Mouse (Mus musculus) adrenal gland, adult 18-20 months (tissue): ENCODE measurements around the gene Cxcl14. TPM values are rescaled to one million over a fixed set of nuclear protein-coding genes. Genes with fewer than 3 reads are reported as not detected.
A peak's percentile ranks its signal among the peaks of the same experiment; 100 is the strongest.

Source experiments
- DNase-seq, 2 experiments: peaks; one replicate each; pipeline ENCODE4 v3.0.0; 2021 to 2022; ENCODE audit warnings: low spot score in 2 of 2
- long read RNA-seq, 2 experiments: library from polyadenylated mRNA; stranded (forward); transcript quantifications; one replicate each; pipeline ENCODE4 v2.0.0; 2021
- total RNA-seq, 2 experiments: library from RNA; stranded (reverse); gene quantifications; 1 replicate in 1 of 2; 2 replicates in 1 of 2; pipeline ENCODE4 v1.2.3; 2021

The Cxcl14 gene
- total RNA-seq: 10 to 100 TPM; 60.1 to 60.7 TPM
- long read RNA-seq, experiment 1, transcript Cxcl14-201 (4 exons, 1,827 nt): major isoform, 49 of 50 reads
- long read RNA-seq, experiment 1, partial matches to known transcripts: 0 of 50 reads
- long read RNA-seq, experiment 1, other reads (novel, unspliced or antisense): 1 of 50 reads
- long read RNA-seq, experiment 2, transcript Cxcl14-201 (4 exons, 1,827 nt): major isoform, 179 of 198 reads
- long read RNA-seq, experiment 2, partial matches to known transcripts: 0 of 198 reads
- long read RNA-seq, experiment 2, other reads (novel, unspliced or antisense): 19 of 198 reads

DNA sequence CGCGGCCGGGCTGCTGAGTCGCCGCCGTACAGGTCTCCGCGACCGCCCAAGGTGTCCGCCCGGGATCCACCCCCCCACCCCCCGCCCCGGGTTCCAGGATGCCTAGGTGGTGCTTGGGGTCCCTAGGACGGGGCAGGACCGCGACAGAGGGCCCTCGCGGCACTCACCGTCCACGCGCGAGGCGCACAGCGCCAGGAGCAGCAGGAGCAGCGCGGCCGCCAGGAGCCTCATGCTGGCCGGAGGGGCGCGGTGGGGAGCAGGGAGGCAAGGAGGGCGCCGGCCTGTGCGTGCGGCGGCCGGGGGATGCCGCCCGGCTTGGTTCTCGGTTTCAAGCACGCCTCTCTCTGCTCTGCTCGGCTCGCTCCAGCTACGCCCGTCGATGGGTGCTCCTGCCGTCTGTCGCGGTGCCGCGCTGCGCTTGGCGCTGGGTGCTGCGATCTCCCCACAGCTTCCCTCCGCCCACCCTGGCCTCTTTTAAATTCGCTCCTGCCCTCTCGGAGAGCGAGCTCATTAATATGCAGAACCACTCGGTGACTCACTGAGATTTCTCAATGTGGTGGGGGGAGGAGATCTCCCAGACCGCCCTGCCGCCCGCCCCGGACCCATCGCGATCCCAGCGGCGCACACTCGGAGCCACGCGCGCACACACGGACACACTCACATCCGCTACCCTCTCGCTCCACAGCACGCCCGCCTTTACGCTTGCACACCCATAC is at the start of gene Cxcl14:
Gene Cxcl14 (minus strand): TSS at position 609 of the 716 bp plus-strand sequence.
- peak; percentile 36 to 42 for DNase-seq

DNA sequence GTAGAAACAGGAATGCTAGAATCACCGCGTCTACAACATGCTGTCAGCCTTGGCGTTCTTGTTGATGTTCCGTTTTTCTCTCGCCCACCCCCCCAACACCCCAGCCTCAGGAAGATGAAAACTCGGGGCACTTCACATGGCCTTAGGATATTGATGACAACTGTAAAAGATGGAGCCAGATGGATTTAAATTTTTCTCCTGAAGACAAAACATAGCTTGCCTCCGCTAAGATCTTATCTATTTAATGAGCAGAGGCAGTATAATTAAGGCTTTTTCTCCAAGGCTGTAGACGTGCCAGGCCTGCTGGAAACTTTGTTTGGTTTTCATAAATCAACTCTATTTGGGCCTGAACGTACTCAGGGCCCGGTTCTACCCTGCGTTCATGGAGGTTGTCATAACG is 48.0 kb upstream of the Cxcl14 start:
- no peak for DNase-seq

DNA sequence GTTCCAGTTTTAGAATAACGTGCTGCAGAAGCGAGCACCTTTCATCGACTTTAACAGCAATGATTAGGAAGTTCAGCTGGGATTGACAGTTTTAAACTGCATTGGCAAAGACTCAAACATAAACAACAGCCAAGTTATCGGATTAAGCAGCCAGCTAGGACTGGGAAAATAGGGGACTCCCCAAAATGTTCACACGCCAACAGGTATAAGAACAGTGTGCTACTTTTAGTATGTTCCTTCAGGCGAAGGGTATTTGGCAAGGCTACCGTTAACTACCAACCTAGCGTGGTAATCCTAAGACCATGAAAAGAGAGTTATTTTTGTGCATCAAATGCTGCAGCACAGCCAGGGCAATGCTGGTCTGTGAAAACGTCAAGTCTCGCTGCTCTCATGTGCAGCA is 46.1 kb upstream of the Cxcl14 start:
- DNase-seq: no peak

DNA sequence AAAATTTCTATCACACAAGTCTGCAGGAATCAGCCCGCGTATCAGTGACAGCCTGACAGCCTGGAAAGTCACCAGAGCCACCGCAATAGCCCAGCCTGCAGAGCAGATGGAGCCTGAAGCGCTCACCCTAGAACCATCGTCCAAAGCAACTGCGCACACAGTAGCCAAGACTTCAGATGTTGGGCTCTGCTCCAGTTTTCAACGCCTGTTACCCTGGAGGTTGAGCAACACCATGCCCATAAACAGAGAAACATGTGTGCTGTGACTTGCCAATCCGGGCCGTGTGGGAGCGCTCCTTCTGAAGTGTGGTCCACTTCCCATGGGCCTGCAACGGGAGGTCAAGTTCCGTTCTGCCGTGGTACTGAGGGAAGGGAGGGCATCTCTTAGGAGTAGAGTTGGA is 44.2 kb upstream of the Cxcl14 start:
- no peak for DNase-seq

DNA sequence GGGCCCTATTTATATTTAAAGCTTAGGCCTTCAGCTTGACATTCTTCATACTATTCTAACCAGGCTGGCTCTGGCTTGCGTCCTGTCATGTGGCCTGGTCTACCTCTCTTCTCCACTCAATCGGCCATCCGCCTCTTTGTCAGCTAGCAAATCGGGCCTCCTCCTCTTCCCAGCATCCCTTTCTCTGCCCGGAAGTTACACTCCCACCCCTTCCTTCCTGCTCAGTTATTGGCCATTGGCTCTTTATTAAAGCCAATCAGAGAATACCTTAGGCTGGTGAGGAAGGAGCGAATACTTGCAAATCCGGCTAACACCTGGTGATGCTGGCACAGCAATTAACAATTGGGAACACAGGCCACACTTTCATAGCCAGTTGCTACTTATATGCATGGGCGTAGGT is 43.5 kb upstream of the Cxcl14 start:
- DNase-seq: no peak

DNA sequence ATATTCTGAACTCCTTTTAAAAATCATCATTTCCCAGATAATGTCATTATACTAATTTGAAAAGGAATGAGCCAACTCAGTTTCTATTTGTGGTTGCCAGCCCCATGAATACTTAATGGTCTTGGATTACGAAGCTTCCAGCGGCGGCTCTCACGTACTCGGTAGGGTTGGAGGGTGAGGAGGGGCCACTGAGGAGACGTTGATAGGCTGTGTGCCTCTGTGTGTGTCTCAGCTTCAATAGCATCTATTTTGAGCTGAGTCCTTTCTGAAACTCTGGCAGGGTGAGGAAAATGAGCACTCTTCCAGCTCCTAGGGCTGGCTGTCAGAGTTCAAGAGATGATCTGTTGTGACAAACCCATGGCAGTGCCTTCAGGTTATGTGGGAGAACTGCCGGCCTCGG is 40.6 kb upstream of the Cxcl14 start:
- no peak for DNase-seq

DNA sequence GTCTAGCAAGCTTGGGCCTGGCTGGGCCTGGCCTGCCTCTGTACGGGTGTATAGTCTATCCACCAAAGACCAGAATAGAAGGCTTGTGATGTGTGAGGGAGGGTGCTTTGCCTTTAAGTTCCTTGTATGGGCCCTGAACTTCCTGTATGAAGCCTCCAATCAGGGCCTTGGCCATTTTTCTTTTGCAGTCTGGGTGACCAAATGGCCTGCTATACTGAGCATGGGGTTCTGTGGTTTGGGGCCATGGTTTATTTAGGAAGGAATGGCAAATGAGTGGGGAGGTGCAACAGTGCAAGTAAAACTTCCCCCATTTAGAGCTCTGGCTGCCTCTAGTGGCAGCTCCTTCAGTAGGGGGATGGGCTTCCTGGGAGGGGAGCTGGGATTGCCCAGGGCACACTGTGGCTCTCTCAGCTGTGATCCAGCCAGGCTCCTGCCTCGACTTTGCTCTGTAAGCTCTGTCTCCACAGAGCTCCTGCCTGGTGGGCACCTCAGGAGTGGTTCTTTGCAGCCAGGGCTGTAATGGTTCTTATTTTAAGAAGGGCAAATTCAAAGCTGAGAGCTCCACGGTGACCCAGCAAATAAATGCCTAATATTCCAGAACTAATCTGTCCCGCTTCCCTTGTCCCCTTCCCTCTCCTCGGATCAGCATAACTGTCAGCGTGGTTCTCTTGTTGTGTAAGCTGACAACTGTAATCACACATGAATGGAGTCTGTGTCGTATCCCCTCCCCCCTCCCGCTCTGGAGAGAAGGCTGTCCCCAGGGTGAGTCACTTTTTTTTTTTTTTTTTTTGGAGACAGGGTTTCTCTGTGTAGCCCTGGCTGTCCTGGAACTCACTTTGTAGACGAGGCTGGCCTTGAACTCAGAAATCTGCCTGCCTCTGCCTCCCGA is 38.7 kb upstream of the Cxcl14 start:
- no peak for DNase-seq

DNA sequence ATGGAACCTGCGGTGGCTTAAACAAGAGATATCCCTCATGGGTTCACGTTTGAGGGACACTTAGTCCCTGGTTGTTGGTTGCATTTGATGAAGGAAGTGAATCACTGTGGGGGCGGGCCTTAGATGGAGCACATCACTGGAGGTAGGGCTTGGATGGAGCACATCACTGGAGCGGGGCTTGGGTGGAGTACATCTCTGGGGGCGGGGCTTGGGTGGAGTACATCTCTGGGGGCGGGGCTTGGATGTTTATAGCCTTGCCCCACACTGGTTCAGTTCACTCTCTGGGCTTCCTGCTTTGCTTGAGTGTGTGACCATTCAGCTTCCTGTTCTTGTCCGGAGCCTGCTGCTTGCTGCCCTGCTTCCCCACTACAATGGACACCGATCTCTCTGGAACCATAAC is 37.9 kb upstream of the Cxcl14 start:
- DNase-seq: no peak

DNA sequence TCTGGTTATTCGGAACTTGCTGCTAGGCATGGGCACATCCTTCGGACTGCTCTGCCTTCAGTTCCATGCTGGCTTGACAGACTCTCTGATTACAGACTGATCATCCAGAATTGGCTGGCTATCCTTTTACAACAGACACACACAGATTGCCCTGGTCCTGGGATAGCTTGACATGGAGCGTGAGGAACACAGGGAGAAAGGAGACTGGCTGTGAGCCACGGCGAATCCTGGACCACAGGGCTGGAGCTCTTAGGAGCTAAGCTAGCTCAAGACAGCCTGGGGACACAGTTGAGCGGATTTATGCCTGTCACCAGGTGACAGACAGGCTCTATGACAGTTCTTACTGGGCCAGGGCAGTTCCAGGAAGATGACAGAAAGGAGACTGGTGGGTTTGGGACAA is 36.0 kb upstream of the Cxcl14 start:
- no peak for DNase-seq

DNA sequence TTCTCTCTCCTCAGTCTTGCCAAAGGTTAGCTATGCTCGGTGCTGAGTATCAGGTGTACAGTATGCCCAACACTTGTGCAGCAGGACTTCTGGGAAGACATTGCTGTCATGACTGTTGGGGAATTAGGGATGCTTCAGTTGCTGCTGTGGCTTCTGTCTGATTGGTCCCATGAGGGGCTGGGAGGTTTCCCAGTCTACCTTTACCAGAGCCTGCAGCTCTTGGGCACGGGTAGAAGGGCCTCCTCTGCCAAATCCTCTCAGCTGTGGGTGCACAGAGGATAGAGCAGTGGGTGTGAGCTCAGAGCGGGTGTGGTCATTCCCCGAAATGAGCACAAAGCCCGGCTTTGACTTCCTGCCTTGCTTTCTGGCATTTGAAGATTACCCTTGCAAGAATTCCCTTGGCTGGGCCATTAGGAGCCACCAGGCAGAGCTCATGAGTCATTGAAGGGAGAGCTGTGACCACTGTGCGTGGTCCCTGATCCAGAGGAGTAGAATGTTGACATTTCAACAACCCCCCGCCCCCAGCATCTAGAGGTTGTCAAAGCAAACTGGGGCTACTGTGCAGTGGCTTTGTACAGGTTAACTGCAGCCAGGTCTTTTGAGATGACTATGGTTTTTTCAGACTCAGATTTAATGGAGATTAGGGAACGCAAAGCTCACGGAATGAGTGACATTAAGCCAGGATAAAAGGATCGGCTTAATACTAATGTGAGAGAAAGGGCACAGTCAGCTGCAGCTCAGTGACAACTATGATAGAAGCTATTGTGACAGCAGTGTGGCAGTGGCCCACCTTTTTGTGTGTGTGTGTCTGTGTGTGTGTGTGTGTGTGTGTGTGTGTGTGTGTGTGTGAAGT is 34.5 kb upstream of the Cxcl14 start:
- no peak for DNase-seq

DNA sequence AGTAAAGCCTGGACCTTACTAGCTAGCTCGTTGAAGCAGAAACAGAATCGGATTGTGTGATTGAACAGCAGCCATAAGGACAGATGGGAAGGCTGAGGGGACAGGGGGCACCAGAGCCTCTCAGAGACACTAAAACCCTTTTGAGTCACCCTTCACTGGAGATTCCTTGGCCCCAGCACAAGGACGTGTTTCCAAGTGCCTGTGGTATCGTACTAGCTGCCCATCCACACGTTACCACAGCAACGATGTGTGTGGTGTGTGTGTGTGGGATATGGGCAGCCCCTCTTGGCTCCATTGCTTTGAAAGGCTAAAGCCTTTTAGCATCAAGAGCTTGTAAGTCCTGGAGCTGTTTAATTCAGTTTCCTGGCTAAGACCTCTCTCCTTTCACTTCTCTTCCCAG is 33.4 kb upstream of the Cxcl14 start:
- DNase-seq: no peak

DNA sequence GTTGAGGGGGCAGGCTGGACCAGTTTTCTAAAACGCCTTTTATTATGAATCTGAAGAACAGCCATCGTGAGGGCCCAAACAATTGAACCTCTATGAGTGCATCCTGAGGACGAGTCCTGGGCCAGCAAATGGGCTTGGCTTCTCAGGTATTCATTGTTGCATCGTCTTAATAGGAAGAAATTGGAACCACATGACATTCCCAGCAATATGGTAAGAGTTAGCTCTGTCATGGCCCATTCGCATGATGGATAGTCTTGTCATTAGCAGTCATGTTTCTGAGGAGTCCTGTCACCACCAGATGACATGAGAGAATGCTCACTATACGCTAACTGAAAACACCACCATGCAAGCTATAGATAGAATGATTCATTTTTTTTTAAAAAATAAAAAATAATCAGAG is 32.8 kb upstream of the Cxcl14 start:
- DNase-seq: no peak

DNA sequence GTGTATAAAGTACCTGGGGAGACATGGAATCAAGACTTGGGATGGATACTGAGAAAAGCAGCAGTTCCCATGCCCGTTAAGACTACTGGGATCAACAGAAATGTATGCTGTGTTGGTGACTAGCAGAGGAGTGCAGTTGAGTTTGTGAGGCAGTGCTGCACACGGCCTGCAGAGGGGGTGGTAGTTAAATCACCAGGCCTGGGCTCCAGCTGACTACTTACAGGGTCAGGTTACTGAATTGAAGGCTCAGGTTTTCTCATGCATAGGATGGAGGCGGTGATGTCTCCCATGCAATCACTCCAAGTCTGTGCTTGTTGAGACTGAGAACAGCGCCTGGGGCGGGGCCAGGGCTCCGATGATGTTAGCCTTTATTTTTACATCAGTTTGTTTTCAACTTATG is 31.4 kb upstream of the Cxcl14 start:
- no peak for DNase-seq

DNA sequence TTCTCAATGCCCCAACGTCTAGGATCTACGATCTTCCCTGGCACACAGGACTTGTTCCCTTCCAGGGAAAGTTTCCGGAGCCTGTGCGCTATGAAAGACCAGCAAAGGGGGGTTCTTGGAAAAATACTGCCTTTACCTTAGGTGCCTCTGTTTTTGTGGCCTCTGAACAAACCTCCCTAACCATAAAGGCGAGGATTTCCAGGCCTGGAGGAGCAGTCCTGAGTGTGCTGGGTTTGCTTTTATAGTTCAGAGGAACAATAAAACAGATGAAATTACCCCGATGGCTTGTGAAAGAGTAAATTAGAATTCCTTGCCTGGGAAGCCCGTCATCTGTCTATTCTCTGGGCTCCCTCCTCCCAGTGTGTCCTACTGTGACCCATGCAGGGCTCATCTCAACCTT is 25.3 kb upstream of the Cxcl14 start:
- DNase-seq: no peak

DNA sequence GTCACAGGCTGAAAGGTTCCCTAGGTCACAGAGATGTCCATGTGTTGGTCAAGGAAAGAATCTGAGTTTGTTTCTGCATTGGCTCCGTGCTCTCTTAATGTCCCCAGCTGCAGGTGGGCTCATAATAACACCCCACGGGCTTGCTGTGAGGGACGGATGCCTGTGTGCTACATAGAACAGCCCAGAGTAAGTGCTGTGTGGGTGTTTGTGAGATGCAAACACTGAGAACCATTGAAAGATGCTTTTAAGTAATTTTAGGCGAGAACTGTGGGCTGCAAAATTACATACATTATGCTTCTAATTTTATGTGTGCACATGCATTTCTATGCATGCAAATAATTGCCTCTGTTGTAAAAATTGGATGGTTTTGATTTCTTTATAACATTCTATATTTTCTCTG is 20.6 kb upstream of the Cxcl14 start:
- no peak for DNase-seq

DNA sequence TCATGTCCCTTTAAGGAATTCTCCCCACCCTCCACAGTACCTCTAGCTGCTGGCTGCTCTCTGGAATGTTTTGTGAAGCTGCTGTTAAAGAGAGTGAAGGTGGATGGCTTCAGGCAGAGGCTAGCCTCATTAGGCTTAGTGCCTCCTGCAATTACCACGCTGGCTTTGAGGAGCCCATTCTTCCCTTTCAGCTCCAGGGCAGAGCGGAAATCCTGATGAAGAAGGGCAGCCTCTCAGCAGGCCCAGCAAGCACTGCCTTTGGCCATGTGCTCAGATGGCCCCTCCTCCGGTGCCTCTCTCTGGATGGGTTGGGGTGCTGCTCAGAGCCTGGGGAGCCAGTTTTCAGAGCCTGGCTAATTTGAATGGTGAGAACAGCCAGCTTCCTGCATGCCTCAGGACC is 18.9 kb upstream of the Cxcl14 start:
- DNase-seq: no peak

DNA sequence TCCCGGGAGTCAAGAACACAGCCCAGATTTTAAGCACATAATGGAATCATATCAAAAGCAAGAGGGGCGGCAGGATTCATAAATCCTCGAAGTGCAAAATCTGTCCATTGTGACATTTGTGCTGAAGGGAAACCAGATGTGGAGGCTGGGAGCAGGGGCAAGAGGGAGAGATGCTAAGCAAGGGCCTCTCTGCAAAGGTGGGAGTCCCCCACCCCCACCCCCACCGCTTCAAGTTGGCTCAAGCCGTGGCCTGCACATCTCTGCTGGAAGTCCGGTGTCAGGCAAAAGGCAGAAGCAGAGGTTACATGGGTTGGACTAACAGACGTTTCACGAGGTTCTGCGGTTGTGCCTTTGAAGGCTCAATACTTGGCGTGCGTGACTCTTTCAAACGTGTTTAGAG is 8.7 kb upstream of the Cxcl14 start:
- DNase-seq: no peak

DNA sequence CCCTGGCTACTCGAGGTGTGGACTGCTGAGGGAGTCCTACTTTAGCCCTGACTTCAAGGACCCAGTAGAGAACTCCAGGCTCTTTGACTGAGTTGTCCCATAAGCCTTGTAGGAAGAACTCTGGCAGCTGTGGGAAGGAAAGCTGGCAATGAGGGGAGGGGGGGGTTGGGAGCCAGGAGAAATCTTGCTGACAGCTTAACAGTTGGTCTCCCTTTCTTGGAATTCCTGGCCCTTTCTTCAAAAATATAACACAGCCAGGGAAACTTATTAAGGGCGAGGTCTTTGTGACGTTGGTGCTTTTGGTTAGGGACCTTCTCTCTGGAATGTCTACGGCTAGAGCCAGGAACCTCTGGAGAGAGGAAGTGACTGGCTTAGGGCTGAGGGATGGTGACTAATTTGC is 8.1 kb upstream of the Cxcl14 start:
- no peak for DNase-seq

DNA sequence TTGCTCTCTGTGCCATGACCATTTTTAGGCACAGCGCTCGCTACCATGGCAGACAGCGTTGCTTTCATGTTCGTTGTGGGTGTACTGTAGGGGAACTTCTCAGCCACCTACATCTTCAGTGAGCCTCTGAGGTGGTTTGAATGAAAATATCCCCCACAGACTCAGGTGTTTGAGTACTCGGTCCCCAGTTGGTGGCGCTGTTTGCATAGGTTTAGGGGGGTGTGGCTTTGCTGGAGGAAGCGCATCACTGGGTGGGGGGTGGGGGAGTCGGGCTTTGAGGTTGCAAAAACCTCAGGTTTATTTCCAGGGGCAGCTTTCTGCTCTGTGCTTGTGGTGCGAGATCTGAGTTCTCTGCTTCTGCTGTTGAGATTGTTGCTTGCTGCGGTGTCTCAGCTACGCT is 3.0 kb upstream of the Cxcl14 start:
- no peak for DNase-seq

DNA sequence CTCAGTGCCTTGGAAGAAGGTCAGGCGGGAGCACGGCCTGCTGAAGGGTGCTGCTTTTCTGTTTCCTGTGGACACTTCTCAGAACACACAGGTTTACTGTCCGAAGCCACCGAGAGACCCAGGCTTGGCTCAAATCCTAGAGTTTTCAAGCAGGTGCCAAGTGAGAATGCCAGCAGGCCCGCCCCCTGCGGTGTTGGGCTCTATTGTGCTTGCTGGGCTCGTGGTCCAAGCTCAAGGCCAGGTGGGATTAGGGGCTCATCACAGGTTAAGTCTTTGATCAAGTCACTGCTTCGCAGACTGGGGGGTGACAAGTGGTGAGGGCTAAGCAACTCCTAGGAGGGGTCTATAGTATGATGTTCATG is 289 bp upstream of the Cxcl14 start:
- no peak for DNase-seq

DNA sequence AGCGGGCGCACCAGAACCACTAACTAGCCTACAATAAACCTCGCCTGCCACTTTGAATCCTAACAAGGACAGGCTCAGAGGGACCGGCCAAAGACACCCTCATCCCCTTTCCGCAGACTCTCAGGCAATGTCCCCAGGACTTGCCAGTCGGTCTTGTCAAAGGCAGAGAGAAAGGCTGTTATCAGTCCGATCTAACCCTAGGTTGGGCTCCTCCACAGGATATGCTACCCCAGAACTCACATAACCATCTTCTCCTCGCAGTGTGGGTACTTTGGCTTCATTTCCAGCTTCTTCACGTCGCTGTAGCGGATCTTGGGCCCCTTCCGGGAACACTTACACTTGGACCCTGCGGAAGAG is 787 bp downstream of the Cxcl14 start:
- DNase-seq: no peak
